Mouse (Mus musculus): Measurements from ENCODE around the gene Slc22a17. TPM values are rescaled to one million over a fixed set of nuclear protein-coding genes. Genes with fewer than 3 reads are reported as not detected.

The Slc22a17 gene
- polyA plus RNA-seq, 1 experiment = not detected

DNA sequence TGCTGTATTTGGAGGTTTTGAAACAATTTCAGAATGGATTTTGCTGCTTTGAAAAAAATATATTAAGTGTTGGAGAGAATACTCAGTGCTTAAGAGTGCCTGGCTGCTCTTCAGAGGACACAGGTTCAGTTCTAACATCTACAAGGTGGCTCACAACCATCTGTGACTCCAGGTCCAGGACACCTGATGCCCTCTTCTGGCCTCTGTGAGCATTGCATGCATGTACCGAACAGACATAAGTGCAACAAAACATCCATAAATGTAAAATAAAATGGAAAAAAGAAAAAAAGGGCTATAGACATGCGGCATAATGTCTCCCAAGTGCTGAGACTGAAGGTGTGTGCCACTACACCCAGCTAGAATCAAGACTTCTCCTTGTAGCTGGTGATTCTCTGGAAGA, 52.4 kb downstream of the Slc22a17 start:
- H3K4me3 ChIP-seq (ENCODE audit: insufficient read depth, low read depth, low read length) = no peak overlapping the region
- no peak for TF ChIP-seq CTCF (IDR thresholded peaks at IDR 0.05; ENCODE audit: insufficient read depth, low read depth, low read length)
- TF ChIP-seq POLR2A (IDR thresholded peaks at IDR 0.05; ENCODE audit: insufficient read depth, low read depth, low read length) = no peak
- H3K4me1 ChIP-seq (ENCODE audit: control insufficient read depth, insufficient read depth, low read length) = 0 out of 2 replicates have a peak, but pooled peaks cover 7% of the 10 kb centered on the region
- H3K27ac ChIP-seq (ENCODE audit: insufficient read depth, low read depth, low read length) = no peak overlapping the region
- WGBS = 37% methylated on average over 2 of the region's 2 CpGs

DNA sequence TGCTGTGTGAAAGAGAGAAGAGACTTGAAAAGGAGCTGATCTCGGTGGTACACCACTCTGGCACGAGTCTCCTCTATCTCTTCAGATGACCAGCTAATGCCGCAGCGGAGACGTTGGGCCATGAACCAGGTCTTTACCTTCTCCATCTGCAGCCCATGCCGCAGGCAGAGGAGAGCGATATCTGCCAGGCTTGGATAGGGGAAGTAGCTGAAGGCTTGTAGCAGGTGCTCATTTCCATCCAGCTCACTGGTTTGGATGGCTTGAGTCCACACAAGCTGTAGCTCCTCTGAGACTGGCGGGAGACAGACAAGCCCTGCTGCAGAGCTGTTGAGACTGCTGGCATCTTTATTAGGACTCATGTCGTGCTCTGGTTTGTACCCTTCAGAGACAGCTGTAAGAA, 55.0 kb downstream of the Slc22a17 start:
- 0 out of 2 replicates have a peak, but pooled peaks cover 4% of the 10 kb centered on the region for H3K4me1 ChIP-seq (ENCODE audit: control insufficient read depth, insufficient read depth, low read length)
- TF ChIP-seq POLR2A (IDR thresholded peaks at IDR 0.05; ENCODE audit: insufficient read depth, low read depth, low read length) (no peak), CTCF (IDR thresholded peaks at IDR 0.05; ENCODE audit: insufficient read depth, low read depth, low read length) (no peak)
- 78% methylated on average over 9 of the region's 9 CpGs for WGBS
- no peak overlapping the region for H3K27ac ChIP-seq (ENCODE audit: insufficient read depth, low read depth, low read length)
- H3K4me3 ChIP-seq (ENCODE audit: insufficient read depth, low read depth, low read length) = no peak overlapping the region

DNA sequence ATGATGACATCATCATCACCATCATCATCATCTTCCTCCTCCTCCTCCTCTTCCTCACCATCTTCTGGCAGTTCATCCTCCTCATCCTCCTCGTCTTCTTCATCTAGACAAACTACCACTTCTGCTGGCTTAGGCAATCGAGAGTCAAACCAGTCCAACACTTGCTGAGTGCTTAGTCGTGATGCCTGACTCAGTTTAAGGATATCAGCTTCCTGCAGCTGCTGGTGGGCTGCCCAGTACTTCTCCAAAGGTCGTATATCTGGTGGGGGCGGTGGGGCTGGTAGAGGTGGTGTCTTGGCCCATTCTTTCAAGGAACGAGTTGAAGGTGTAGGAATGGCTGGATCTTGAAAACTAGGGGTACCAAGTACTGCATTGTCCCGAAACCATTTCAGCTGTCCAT, 56.2 kb downstream of the Slc22a17 start:
- TF ChIP-seq CTCF (IDR thresholded peaks at IDR 0.05; ENCODE audit: insufficient read depth, low read depth, low read length) (no peak), POLR2A (IDR thresholded peaks at IDR 0.05; ENCODE audit: insufficient read depth, low read depth, low read length) (no peak)
- H3K27ac ChIP-seq (ENCODE audit: insufficient read depth, low read depth, low read length) = no peak overlapping the region
- 83% methylated on average over 7 of the region's 7 CpGs for WGBS
- no peak overlapping the region for H3K4me3 ChIP-seq (ENCODE audit: insufficient read depth, low read depth, low read length)
- H3K4me1 ChIP-seq (ENCODE audit: control insufficient read depth, insufficient read depth, low read length) = 0 out of 2 replicates have a peak, but pooled peaks cover 4% of the 10 kb centered on the region

Other genes with a start within 250 kb of the Slc22a17 start
- not detected in 2 replicates for gene 1700123O20Rik, start 226.9 kb downstream of the Slc22a17 start, polyA plus RNA-seq (2012; ENCODE audit: insufficient read depth, insufficient read length, low replicate concordance, missing spikeins)
- gene Acin1, start 226.2 kb downstream of the Slc22a17 start, polyA plus RNA-seq (2012; ENCODE audit: insufficient read depth, insufficient read length, low replicate concordance, missing spikeins) = 835 TPM in 1 of 2 replicates, not detected in the other
- gene Gm29776, start 214.3 kb downstream of the Slc22a17 start, polyA plus RNA-seq (2012; ENCODE audit: insufficient read depth, insufficient read length, low replicate concordance, missing spikeins) = not detected in 2 replicates
- gene Cebpe, start 201.0 kb downstream of the Slc22a17 start, polyA plus RNA-seq (2012; ENCODE audit: insufficient read depth, insufficient read length, low replicate concordance, missing spikeins) = not detected in 2 replicates
- not detected in 2 replicates for gene Slc7a8, start 131.2 kb downstream of the Slc22a17 start, polyA plus RNA-seq (2012; ENCODE audit: insufficient read depth, insufficient read length, low replicate concordance, missing spikeins)
- gene Rnf212b, start 99.0 kb downstream of the Slc22a17 start, polyA plus RNA-seq (2012; ENCODE audit: insufficient read depth, insufficient read length, low replicate concordance, missing spikeins) = not detected in 2 replicates
- gene Homez, start 42.2 kb downstream of the Slc22a17 start, polyA plus RNA-seq (2012; ENCODE audit: insufficient read depth, insufficient read length, low replicate concordance, missing spikeins) = not detected in 2 replicates
- gene Ppp1r3e, start 35.6 kb downstream of the Slc22a17 start, polyA plus RNA-seq (2012; ENCODE audit: insufficient read depth, insufficient read length, low replicate concordance, missing spikeins) = not detected in 2 replicates
- 145 TPM in 1 of 2 replicates, not detected in the other for gene Bcl2l2, start 29.8 kb downstream of the Slc22a17 start, polyA plus RNA-seq (2012; ENCODE audit: insufficient read depth, insufficient read length, low replicate concordance, missing spikeins)
- gene Gm20521, start 29.7 kb downstream of the Slc22a17 start, polyA plus RNA-seq (2012; ENCODE audit: insufficient read depth, insufficient read length, low replicate concordance, missing spikeins) = not detected in 2 replicates
- not detected in 2 replicates for gene Pabpn1, start 20.6 kb downstream of the Slc22a17 start, polyA plus RNA-seq (2012; ENCODE audit: insufficient read depth, insufficient read length, low replicate concordance, missing spikeins)
- not detected in 2 replicates for gene Efs, start 13.0 kb upstream of the Slc22a17 start, polyA plus RNA-seq (2012; ENCODE audit: insufficient read depth, insufficient read length, low replicate concordance, missing spikeins)
- not detected in 2 replicates for gene Il25, start 19.6 kb upstream of the Slc22a17 start, polyA plus RNA-seq (2012; ENCODE audit: insufficient read depth, insufficient read length, low replicate concordance, missing spikeins)
- gene Cmtm5, start 23.1 kb upstream of the Slc22a17 start, polyA plus RNA-seq (2012; ENCODE audit: insufficient read depth, insufficient read length, low replicate concordance, missing spikeins) = not detected in 2 replicates
- gene Myh6, start 53.8 kb upstream of the Slc22a17 start, polyA plus RNA-seq (2012; ENCODE audit: insufficient read depth, insufficient read length, low replicate concordance, missing spikeins) = not detected in 2 replicates
- gene Gm17428, start 63.8 kb upstream of the Slc22a17 start, polyA plus RNA-seq (2012; ENCODE audit: insufficient read depth, insufficient read length, low replicate concordance, missing spikeins) = not detected in 2 replicates
- gene Myh7, start 81.5 kb upstream of the Slc22a17 start, polyA plus RNA-seq (2012; ENCODE audit: insufficient read depth, insufficient read length, low replicate concordance, missing spikeins) = not detected in 2 replicates
- not detected in 2 replicates for gene Ngdn, start 102.3 kb upstream of the Slc22a17 start, polyA plus RNA-seq (2012; ENCODE audit: insufficient read depth, insufficient read length, low replicate concordance, missing spikeins)
- gene Zfhx2, start 179.2 kb upstream of the Slc22a17 start, polyA plus RNA-seq (2012; ENCODE audit: insufficient read depth, insufficient read length, low replicate concordance, missing spikeins) = not detected in 2 replicates
- not detected in 2 replicates for gene Thtpa, start 181.7 kb upstream of the Slc22a17 start, polyA plus RNA-seq (2012; ENCODE audit: insufficient read depth, insufficient read length, low replicate concordance, missing spikeins)
- not detected in 2 replicates for gene Ap1g2, start 193.5 kb upstream of the Slc22a17 start, polyA plus RNA-seq (2012; ENCODE audit: insufficient read depth, insufficient read length, low replicate concordance, missing spikeins)
- not detected in 2 replicates for gene Jph4, start 203.8 kb upstream of the Slc22a17 start, polyA plus RNA-seq (2012; ENCODE audit: insufficient read depth, insufficient read length, low replicate concordance, missing spikeins)